Mouse (Mus musculus) pancreas, adult 10 weeks (tissue): Measurements from ENCODE around the gene Gm15217. TPM values are rescaled to one million over a fixed set of nuclear protein-coding genes. Genes with fewer than 3 reads are reported as not detected.

Experiments used
- polyA plus RNA-seq: library from polyadenylated mRNA; stranded (reverse); fragments of 350-450 nt; fragmentation: Illumina TruSeq; extraction: RNeasy Lipid Tissue Mini Kit (QIAGEN cat#74804); gene quantifications from one replicate; pipeline ENCODE4 v1.2.3, GENCODE M21; 2015; ENCODE audit warnings: low read depth, low replicate concordance; ENCODE audit not compliant: insufficient read depth

The Gm15217 gene
- polyA plus RNA-seq: not detected

GRCm38 (mm10) chr14:46379285-46379684 lies at the start of gene Gm15217:
TSS of gene Gm15217 (plus strand) at chr14:46379414.

GRCm38 (mm10) chr14:46390249-46390775 lies 11.1 kb downstream of the Gm15217 start, which contains the start of gene Bmp4:
TSS of gene Bmp4 (minus strand) at chr14:46390669.

Other genes with a start within 250 kb of the Gm15217 start
- 6.3 TPM for gene Bmp4, start 11.3 kb downstream of the Gm15217 start, polyA plus RNA-seq